Mouse (Mus musculus): ENCODE data around the gene Nkpd1. TPM values are rescaled to one million over a fixed set of nuclear protein-coding genes. Genes with fewer than 3 reads are reported as not detected.

Nkpd1 gene
- total and polyA plus RNA-seq, 3 experiments = 1.1 to 2.1 (median 1.9) TPM

DNA sequence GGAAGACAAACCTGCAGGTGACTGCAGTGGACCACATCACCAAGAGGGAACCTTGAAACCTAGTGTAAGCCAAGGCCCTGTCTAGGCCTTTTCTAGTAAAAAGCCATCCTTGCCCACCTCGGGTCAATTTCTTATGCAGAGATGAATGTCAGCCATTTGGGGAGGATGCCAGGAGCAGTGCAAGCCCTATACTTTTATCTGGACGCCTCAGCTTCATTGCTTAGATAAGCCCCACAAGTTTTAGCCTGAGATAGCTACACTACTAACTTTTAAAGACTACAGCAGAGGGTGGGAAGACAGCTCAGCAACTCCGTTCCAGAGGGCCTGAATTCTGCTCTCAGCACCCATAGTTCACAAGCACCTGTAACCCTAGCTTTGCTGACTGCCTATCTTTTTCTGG, 46.2 kb downstream of the Nkpd1 start:
- Histone ChIP-seq H3K4me1 (ENCODE audit: control insufficient read depth in 1 of 2, insufficient read depth in 2 of 2) (peaks cover 8 to 30% of the 10 kb centered on the region in 2 experiments), H3K9me3 (replicated peaks; ENCODE audit: low read length) (peaks cover 13% of the 10 kb centered on the region), H3K79me2 (replicated peaks; ENCODE audit: control insufficient read depth, extremely low read depth, insufficient read depth, poor library complexity, severe bottlenecking) (peaks cover 37% of the 10 kb centered on the region), H3K4me2 (ENCODE audit: insufficient read depth, low read depth, poor library complexity, severe bottlenecking) (no peak overlapping the region), H3K9ac (ENCODE audit: insufficient read depth, low read depth) (no peak overlapping the region), H3K36me3 (replicated peaks in 1 of 2; ENCODE audit: control insufficient read depth in 1 of 2, insufficient read depth in 1 of 2, low read length in 1 of 2) (peaks cover 30 to 63% of the 10 kb centered on the region in 2 experiments), H3K27ac (ENCODE audit: insufficient read depth, low read depth) (no peak overlapping the region), H3K27me3 (replicated peaks) (no peaks in the 10 kb centered on the region), H3K4me3 (replicated peaks in 1 of 3; ENCODE audit: low read depth in 2 of 3, low read length in 2 of 3, poor library complexity in 1 of 3) (no peak overlapping the region)
- no peak for DNase-seq (ENCODE audit: extremely low read depth)
- TF ChIP-seq MAZ (IDR thresholded peaks at IDR 0.05; ENCODE audit: low read depth, low read length) = no peak
- TF ChIP-seq SIN3A (IDR thresholded peaks at IDR 0.05; ENCODE audit: low read length) = no peak
- no peak for TF ChIP-seq PAX5 (IDR thresholded peaks at IDR 0.05; ENCODE audit: low read length)
- no peak for TF ChIP-seq MAX (IDR thresholded peaks at IDR 0.05; ENCODE audit: low read length)
- no peak for TF ChIP-seq MXI1 (IDR thresholded peaks at IDR 0.05; ENCODE audit: low read depth, low read length)
- TF ChIP-seq ZC3H11A (IDR thresholded peaks at IDR 0.05; ENCODE audit: low read depth, low read length) = no peak
- no peak for TF ChIP-seq CTCF (conservative IDR thresholded peaks at IDR 0.05 in 1 of 2, IDR thresholded peaks at IDR 0.05 in 1 of 2; ENCODE audit: low read depth in 2 of 2, low read length in 2 of 2)
- no peak for TF ChIP-seq RAD21 (IDR thresholded peaks at IDR 0.05; ENCODE audit: low read depth, low read length)
- no peak for TF ChIP-seq TCF12 (IDR thresholded peaks at IDR 0.05; ENCODE audit: low read depth, low read length)
- TF ChIP-seq MEF2A (IDR thresholded peaks at IDR 0.05; ENCODE audit: borderline replicate concordance, low read depth, low read length) = no peak
- TF ChIP-seq MAFK (IDR thresholded peaks at IDR 0.05; ENCODE audit: insufficient replicate concordance, low read length) = no peak
- in situ Hi-C loops (cut with MboI; ENCODE audit: low pct_ligation_motif_present, low pct_unique_long_range_greater_than_20kb, low sequenced_read_pairs) (loop anchor here (25.0 kb wide), 1 partner anchor 152 kb away; the partner anchor contains the start of genes Ckm and Klc3), dilution Hi-C loops (cut with MboI; ENCODE audit: extremely low pct_ligation_motif_present, extremely low pct_unique_long_range_greater_than_20kb, low sequenced_read_pairs) (no loop called here)

- Histone ChIP-seq H3K27me3 (replicated peaks) (no peaks in the 10 kb centered on the region), H3K4me1 (ENCODE audit: control insufficient read depth in 1 of 2, insufficient read depth in 2 of 2) (peaks cover 5 to 30% of the 10 kb centered on the region in 2 experiments), H3K27ac (ENCODE audit: insufficient read depth, low read depth) (no peak overlapping the region), H3K9ac (ENCODE audit: insufficient read depth, low read depth) (no peak overlapping the region), H3K9me3 (replicated peaks; ENCODE audit: low read length) (peaks cover 13% of the 10 kb centered on the region), H3K4me2 (ENCODE audit: insufficient read depth, low read depth, poor library complexity, severe bottlenecking) (no peak overlapping the region), H3K4me3 (replicated peaks in 1 of 3; ENCODE audit: low read depth in 2 of 3, low read length in 2 of 3, poor library complexity in 1 of 3) (no peak overlapping the region), H3K79me2 (replicated peaks; ENCODE audit: control insufficient read depth, extremely low read depth, insufficient read depth, poor library complexity, severe bottlenecking) (peaks cover 34% of the 10 kb centered on the region), H3K36me3 (replicated peaks in 1 of 2; ENCODE audit: control insufficient read depth in 1 of 2, insufficient read depth in 1 of 2, low read length in 1 of 2) (peaks cover 36 to 64% of the 10 kb centered on the region in 2 experiments)
- no peak for DNase-seq (ENCODE audit: extremely low read depth)
- TF ChIP-seq CTCF (conservative IDR thresholded peaks at IDR 0.05 in 1 of 2, IDR thresholded peaks at IDR 0.05 in 1 of 2; ENCODE audit: low read depth in 2 of 2, low read length in 2 of 2) = peak in 1 of 2 experiments; percentile 25; a peak in 1 of 4 replicates
- TF ChIP-seq RAD21 (IDR thresholded peaks at IDR 0.05; ENCODE audit: low read depth, low read length) = no peak
- TF ChIP-seq UBTF (IDR thresholded peaks at IDR 0.05; ENCODE audit: low read depth, low read length) = no peak
- in situ Hi-C loops (cut with MboI; ENCODE audit: low pct_ligation_motif_present, low pct_unique_long_range_greater_than_20kb, low sequenced_read_pairs) = loop anchor here (25.0 kb wide), 1 partner anchor 152 kb away; the partner anchor contains the start of genes Ckm and Klc3
- dilution Hi-C loops (cut with MboI; ENCODE audit: extremely low pct_ligation_motif_present, extremely low pct_unique_long_range_greater_than_20kb, low sequenced_read_pairs) = no loop called here
Measured at GRCm38 (mm10) chr7:19564455-19564854, 46.8 kb downstream of the Nkpd1 start.

DNA sequence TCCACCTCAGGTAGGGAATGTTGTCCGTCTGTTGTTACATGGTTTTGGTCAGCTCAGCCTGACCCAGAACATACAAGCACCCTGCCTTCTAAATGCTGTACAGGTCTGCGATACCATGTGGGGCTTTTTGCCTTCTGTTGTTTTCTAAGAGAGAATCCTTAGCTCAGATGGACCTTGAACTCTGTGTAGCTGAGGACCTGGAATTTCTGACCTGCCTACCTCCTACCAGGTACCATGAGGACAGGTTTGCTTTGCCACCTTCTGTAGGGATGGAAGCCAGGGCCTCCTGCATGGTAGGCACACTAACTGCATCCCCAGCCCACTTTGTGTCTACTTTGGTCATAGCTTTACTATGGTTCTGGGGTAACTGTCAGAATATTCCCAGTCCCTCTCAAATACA, 48.2 kb downstream of the Nkpd1 start:
- peaks cover 0 to 29% of the 10 kb centered on the region in 2 experiments; a peak in 2 of 4 replicates for H3K4me1 ChIP-seq (ENCODE audit: control insufficient read depth in 1 of 2, insufficient read depth in 2 of 2)
- H3K9ac ChIP-seq (ENCODE audit: insufficient read depth, low read depth) = no peak overlapping the region
- no peak overlapping the region for H3K4me2 ChIP-seq (ENCODE audit: insufficient read depth, low read depth, poor library complexity, severe bottlenecking)
- no peak overlapping the region for H3K27ac ChIP-seq (ENCODE audit: insufficient read depth, low read depth)
- H3K36me3 ChIP-seq (replicated peaks in 1 of 2; ENCODE audit: control insufficient read depth in 1 of 2, insufficient read depth in 1 of 2, low read length in 1 of 2) = peaks cover 48 to 72% of the 10 kb centered on the region in 2 experiments
- no peaks in the 10 kb centered on the region for H3K27me3 ChIP-seq (replicated peaks)
- peaks cover 13% of the 10 kb centered on the region for H3K9me3 ChIP-seq (replicated peaks; ENCODE audit: low read length)
- dilution Hi-C loops (cut with MboI; ENCODE audit: extremely low pct_ligation_motif_present, extremely low pct_unique_long_range_greater_than_20kb, low sequenced_read_pairs) = no loop called here
- in situ Hi-C loops (cut with MboI; ENCODE audit: low pct_ligation_motif_present, low pct_unique_long_range_greater_than_20kb, low sequenced_read_pairs) = loop anchor here (25.0 kb wide), 1 partner anchor 154 kb away; the partner anchor contains the start of genes Ckm and Klc3
- H3K79me2 ChIP-seq (replicated peaks; ENCODE audit: control insufficient read depth, extremely low read depth, insufficient read depth, poor library complexity, severe bottlenecking) = peaks cover 35% of the 10 kb centered on the region
- DNase-seq (ENCODE audit: extremely low read depth) = no peak
- H3K4me3 ChIP-seq (replicated peaks in 1 of 3; ENCODE audit: low read depth in 2 of 3, low read length in 2 of 3, poor library complexity in 1 of 3) = no peak overlapping the region
- TF ChIP-seq SMC3 (IDR thresholded peaks at IDR 0.05; ENCODE audit: low read depth, low read length) = no peak
- no peak for TF ChIP-seq GABPA (IDR thresholded peaks at IDR 0.05; ENCODE audit: insufficient replicate concordance, low read depth, low read length)
- TF ChIP-seq TBP (conservative IDR thresholded peaks at IDR 0.05; ENCODE audit: low read depth, low read length) = no peak
- no peak for TF ChIP-seq MAFK (IDR thresholded peaks at IDR 0.05; ENCODE audit: insufficient replicate concordance, low read length)
- no peak for TF ChIP-seq BHLHE40 (IDR thresholded peaks at IDR 0.05; ENCODE audit: low read depth, low read length)
- TF ChIP-seq MXI1 (IDR thresholded peaks at IDR 0.05; ENCODE audit: low read depth, low read length) = no peak
- TF ChIP-seq MEF2A (IDR thresholded peaks at IDR 0.05; ENCODE audit: borderline replicate concordance, low read depth, low read length) = no peak
- TF ChIP-seq ETS1 (conservative IDR thresholded peaks at IDR 0.05; ENCODE audit: low read depth, low read length) = no peak
- TF ChIP-seq ZNF384 (IDR thresholded peaks at IDR 0.05; ENCODE audit: low read depth, low read length) = no peak
- TF ChIP-seq MAZ (IDR thresholded peaks at IDR 0.05; ENCODE audit: low read depth, low read length) = no peak
- no peak for TF ChIP-seq TCF12 (IDR thresholded peaks at IDR 0.05; ENCODE audit: low read depth, low read length)
- no peak for TF ChIP-seq CHD2 (IDR thresholded peaks at IDR 0.05; ENCODE audit: low read length)
- no peak for TF ChIP-seq ZKSCAN1 (IDR thresholded peaks at IDR 0.05; ENCODE audit: borderline replicate concordance, low read depth, low read length)
- no peak for TF ChIP-seq USF1 (IDR thresholded peaks at IDR 0.05; ENCODE audit: low read depth, low read length)

Data from CH12.LX (cell line).